20 mouse cellular contexts compared by ENCODE assay signal in the genomic region with DNA sequence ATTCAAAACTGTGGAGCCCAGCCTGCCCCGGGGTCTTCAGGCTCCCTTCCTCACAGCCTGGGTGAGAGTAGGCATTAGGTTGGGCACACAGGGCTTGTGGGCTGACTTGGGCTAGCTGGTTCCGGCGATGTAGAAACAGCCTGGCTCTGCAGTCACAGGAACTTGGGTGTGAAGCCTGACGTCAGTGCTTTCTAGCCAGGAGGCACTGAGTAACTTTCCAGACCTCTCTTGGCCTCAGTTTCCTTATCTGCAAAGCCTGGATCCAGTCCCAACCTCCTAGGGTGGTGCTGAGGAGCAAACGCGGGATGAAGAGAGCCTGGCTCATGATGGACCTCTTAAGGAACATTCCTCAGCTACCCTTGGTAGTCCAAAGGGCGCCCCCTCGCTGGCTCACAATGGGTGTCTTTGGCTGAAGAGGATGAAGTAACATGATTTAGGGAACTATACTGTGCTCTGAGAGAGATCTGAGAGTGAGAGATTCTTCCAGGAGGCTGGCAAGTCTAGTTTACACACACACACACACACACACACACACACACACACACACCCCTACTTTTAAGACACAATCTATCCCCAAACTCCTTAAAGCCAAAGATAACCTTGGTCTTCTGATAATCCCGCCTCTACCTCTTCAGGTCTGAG. TPM values are rescaled to one million over a fixed set of nuclear protein-coding genes. Genes with fewer than 3 reads are reported as not detected.
DNase-seq lines count a peak whose midpoint lies in the region; ATAC-seq and TF ChIP-seq lines count a peak whose summit lies in the region.
"Had no signal": no experiment of that assay in that cellular context is flagged by ENCODE, and none has a peak within 500 bp of the region (broad histone marks: within the 10 kb centered on the region; RNA-seq: fewer than 3 reads in every experiment).

No protein-coding gene starts in this region.

- H3K4me3 ChIP-seq in embryonic fibroblast, embryonic 13.5 days (ENCODE audit: insufficient read depth, low read length) = no peak overlapping the region
- no peak overlapping the region for H3K4me3 ChIP-seq in limb, embryonic 15.5 days
- no peak overlapping the region for H3K4me3 ChIP-seq in hindbrain, embryonic 13.5 days
- H3K4me3 ChIP-seq in hindbrain, embryonic 11.5 days (ENCODE audit: low read depth, low read length) = no peak overlapping the region
- H3K4me3 ChIP-seq: forebrain, embryonic 15.5 days; liver, embryonic 13.5 days; midbrain, embryonic 12.5 days had no signal

- H3K27ac ChIP-seq in embryonic fibroblast, embryonic 13.5 days (ENCODE audit: insufficient read depth, low read length) = peak overlapping the region; percentile 68
- H3K27ac ChIP-seq in limb, embryonic 15.5 days = peak overlapping the region; percentile 85
- no peak overlapping the region for H3K27ac ChIP-seq in hindbrain, embryonic 13.5 days
- H3K27ac ChIP-seq in hindbrain, embryonic 11.5 days (ENCODE audit: low read depth, low read length) = no peak overlapping the region
- H3K27ac ChIP-seq: forebrain, embryonic 15.5 days; liver, embryonic 13.5 days; midbrain, embryonic 12.5 days had no signal

- H3K9me3 ChIP-seq in limb, embryonic 15.5 days = no peaks in the 10 kb centered on the region
- no peaks in the 10 kb centered on the region for H3K9me3 ChIP-seq in hindbrain, embryonic 13.5 days
- H3K9me3 ChIP-seq in hindbrain, embryonic 11.5 days (ENCODE audit: control insufficient read depth, low read length) = no peaks in the 10 kb centered on the region
- H3K9me3 ChIP-seq: forebrain, embryonic 15.5 days; liver, embryonic 13.5 days; midbrain, embryonic 12.5 days had no signal

- TF ChIP-seq CTCF in embryonic fibroblast, embryonic 13.5 days (IDR thresholded peaks at IDR 0.05; ENCODE audit: borderline replicate concordance, insufficient read depth, low read length) = no peak

- no peaks in the 10 kb centered on the region for H3K27me3 ChIP-seq in limb, embryonic 15.5 days
- H3K27me3 ChIP-seq in hindbrain, embryonic 13.5 days = no peaks in the 10 kb centered on the region
- H3K27me3 ChIP-seq in hindbrain, embryonic 11.5 days (ENCODE audit: control insufficient read depth, insufficient read depth, low read length) = no peaks in the 10 kb centered on the region
- H3K27me3 ChIP-seq: forebrain, embryonic 15.5 days; liver, embryonic 13.5 days; midbrain, embryonic 12.5 days; Patski had no signal

- no peak overlapping the region for H3K9ac ChIP-seq in limb, embryonic 15.5 days
- no peak overlapping the region for H3K9ac ChIP-seq in hindbrain, embryonic 13.5 days
- no peak overlapping the region for H3K9ac ChIP-seq in hindbrain, embryonic 11.5 days (ENCODE audit: low read depth, low read length)
- H3K9ac ChIP-seq: forebrain, embryonic 15.5 days; liver, embryonic 13.5 days; midbrain, embryonic 12.5 days had no signal

- H3K36me3 ChIP-seq in limb, embryonic 15.5 days = no peaks in the 10 kb centered on the region
- H3K36me3 ChIP-seq in hindbrain, embryonic 13.5 days = no peaks in the 10 kb centered on the region
- no peaks in the 10 kb centered on the region for H3K36me3 ChIP-seq in hindbrain, embryonic 11.5 days (ENCODE audit: control insufficient read depth, insufficient read depth, low read length)
- H3K36me3 ChIP-seq: forebrain, embryonic 15.5 days; liver, embryonic 13.5 days; midbrain, embryonic 12.5 days had no signal

- ATAC-seq in limb, embryonic 15.5 days (ENCODE audit: insufficient number of reproducible peaks, low FRiP score, low TSS enrichment, low read depth) = no peak
- no peak for ATAC-seq in monocyte, adult 5-6 weeks (replicated peaks; ENCODE audit: insufficient number of reproducible peaks, low FRiP score, low TSS enrichment, poor library complexity, severe bottlenecking)
- no peak for ATAC-seq in hindbrain, embryonic 13.5 days (ENCODE audit: low FRiP score)
- no peak for ATAC-seq in hindbrain, embryonic 11.5 days (ENCODE audit: low FRiP score)
- ATAC-seq: activated CD4-positive, CD25-positive, alpha-beta regulatory T cell, adult 4 months; forebrain, embryonic 15.5 days; Patski had no signal

- 64% methylated on average over 9 of the region's 9 CpGs for WGBS in limb, embryonic 15.5 days
- WGBS in hindbrain, embryonic 13.5 days = 84% methylated on average over 9 of the region's 9 CpGs
- WGBS in hindbrain, embryonic 11.5 days = 85% methylated on average over 9 of the region's 9 CpGs

- TF ChIP-seq POLR2A in embryonic fibroblast, embryonic 13.5 days (IDR thresholded peaks at IDR 0.05; ENCODE audit: low read depth, low read length) = no peak

- intact Hi-C loops in heart, postnatal 36 days (cut with DNase I) = no loop called here

- H3K4me1 ChIP-seq in embryonic fibroblast, embryonic 13.5 days (ENCODE audit: control insufficient read depth, insufficient read depth, low read length) = no peaks in the 10 kb centered on the region
- peaks cover 65% of the 10 kb centered on the region for H3K4me1 ChIP-seq in limb, embryonic 15.5 days
- H3K4me1 ChIP-seq in hindbrain, embryonic 13.5 days (replicated peaks) = 0 out of 2 replicates have a peak, but pooled peaks cover 2% of the 10 kb centered on the region
- no peaks in the 10 kb centered on the region for H3K4me1 ChIP-seq in hindbrain, embryonic 11.5 days (replicated peaks; ENCODE audit: control insufficient read depth, insufficient read depth, low read length)
- H3K4me1 ChIP-seq: forebrain, embryonic 15.5 days had no signal

- no peak overlapping the region for H3K4me2 ChIP-seq in limb, embryonic 15.5 days
- H3K4me2 ChIP-seq in hindbrain, embryonic 13.5 days = no peak overlapping the region
- no peak overlapping the region for H3K4me2 ChIP-seq in hindbrain, embryonic 11.5 days (replicated peaks; ENCODE audit: low read depth, low read length)
- H3K4me2 ChIP-seq: forebrain, embryonic 15.5 days; liver, embryonic 13.5 days; midbrain, embryonic 12.5 days had no signal

- DNase-seq in heart, adult 8-10 months (ENCODE audit: low spot score) = peak; percentile 20
- DNase-seq in heart, postnatal 36 days = no peak
- DNase-seq in 416B (ENCODE audit: low read depth) = peak; percentile 20
- DNase-seq in hindbrain, embryonic 11.5 days (ENCODE audit: low spot score) = no peak
- DNase-seq: adrenal gland, postnatal 25 days; cerebellum, adult 8-10 months; heart, postnatal 14 days; kidney, adult 8-10 months; kidney, postnatal 4 days; liver, embryonic 13.5 days; lung, postnatal 14 days; thymus, adult 2 months had no signal

RNA-seq across cellular contexts. Expression of gene Tns4, which starts 8.1 kb away (rescaled TPM):
- total RNA-seq in heart, adult 8-10 months (2022) = under 1 TPM; 0.06 to 0.43 (median 0.16) TPM
- total RNA-seq in heart, postnatal 36 days (2021) = under 1 TPM; 0.27 to 0.36 TPM
- polyA plus RNA-seq in embryonic fibroblast, embryonic 13.5 days (2011; ENCODE audit: insufficient read length, low read depth, missing spikeins) = not detected in 2 replicates
- 1.9 and 2.1 TPM in 2 replicates for polyA plus RNA-seq in limb, embryonic 15.5 days (2015; fragmentation: Nextera tagmentation; extraction: Ambion mirVana)
- total RNA-seq in monocyte, adult 5-6 weeks (2017) = 4.1 to 6.4 TPM (median 4.2 TPM) in 3 replicates
- polyA plus RNA-seq in hindbrain, embryonic 13.5 days (2015; fragmentation: Nextera tagmentation; extraction: Ambion mirVana) = 0.17 and 0.19 TPM in 2 replicates
- 0.50 and 1.1 TPM in 2 replicates for polyA plus RNA-seq in hindbrain, embryonic 11.5 days (2014; fragmentation: Nextera tagmentation; extraction: Ambion mirVana)
- polyA plus RNA-seq: activated CD4-positive, CD25-positive, alpha-beta regulatory T cell, adult 4 months; forebrain, embryonic 15.5 days; Patski had no signal

RNA-seq across cellular contexts. Expression of gene Igfbp4, which starts 40.0 kb away (rescaled TPM):
- total RNA-seq in heart, adult 8-10 months (2022) = 10 to 100 TPM; 79.9 to 86.6 (median 84.1) TPM
- total RNA-seq in heart, postnatal 36 days (2021) = 10 to 100 TPM; 80.6 to 93.5 TPM
- 212 and 419 TPM in 2 replicates for polyA plus RNA-seq in embryonic fibroblast, embryonic 13.5 days (2011; ENCODE audit: insufficient read length, low read depth, missing spikeins)
- 1,243 and 1,296 TPM in 2 replicates for polyA plus RNA-seq in limb, embryonic 15.5 days (2015; fragmentation: Nextera tagmentation; extraction: Ambion mirVana)
- total RNA-seq in monocyte, adult 5-6 weeks (2017) = 0.43 to 5.5 TPM (median 1.2 TPM) in 3 replicates
- 194 and 196 TPM in 2 replicates for polyA plus RNA-seq in hindbrain, embryonic 13.5 days (2015; fragmentation: Nextera tagmentation; extraction: Ambion mirVana)
- 288 and 295 TPM in 2 replicates for polyA plus RNA-seq in hindbrain, embryonic 11.5 days (2014; fragmentation: Nextera tagmentation; extraction: Ambion mirVana)

RNA-seq across cellular contexts. Expression of gene Top2a, which starts 57.0 kb away (rescaled TPM):
- 1 to 10 TPM in 2 of 4 experiments, under 1 TPM in 2; 0.41 to 3.2 (median 0.94) TPM for total RNA-seq in heart, adult 8-10 months (2022)
- total RNA-seq in heart, postnatal 36 days (2021) = 1 to 10 TPM; 3.9 to 4.6 TPM
- 141 and 227 TPM in 2 replicates for polyA plus RNA-seq in embryonic fibroblast, embryonic 13.5 days (2011; ENCODE audit: insufficient read length, low read depth, missing spikeins)
- polyA plus RNA-seq in limb, embryonic 15.5 days (2015; fragmentation: Nextera tagmentation; extraction: Ambion mirVana) = 162 and 178 TPM in 2 replicates
- 14.1 to 26.1 TPM (median 15.5 TPM) in 3 replicates for total RNA-seq in monocyte, adult 5-6 weeks (2017)
- polyA plus RNA-seq in hindbrain, embryonic 13.5 days (2015; fragmentation: Nextera tagmentation; extraction: Ambion mirVana) = 55.7 and 62.2 TPM in 2 replicates
- polyA plus RNA-seq in hindbrain, embryonic 11.5 days (2014; fragmentation: Nextera tagmentation; extraction: Ambion mirVana) = 332 and 333 TPM in 2 replicates

Comparison
In these comparisons a context has a peak if more than half of its experiments do, and no peak if none do; other contexts are left out.
1. DNase-seq: peak in heart, adult 8-10 months (single experiment) and 416B (single experiment); none in heart, postnatal 36 days (0 of 2) and hindbrain, embryonic 11.5 days (single experiment).
2. H3K27ac ChIP-seq: peak in embryonic fibroblast, embryonic 13.5 days (single experiment) and limb, embryonic 15.5 days (single experiment); none in hindbrain, embryonic 13.5 days (single experiment) and hindbrain, embryonic 11.5 days (single experiment).